Mouse (Mus musculus): ENCODE data around the gene Smc5. TPM values are rescaled to one million over a fixed set of nuclear protein-coding genes. Genes with fewer than 3 reads are reported as not detected.

Smc5 gene
- polyA plus RNA-seq, 1 experiment, result 2.8 TPM

DNA sequence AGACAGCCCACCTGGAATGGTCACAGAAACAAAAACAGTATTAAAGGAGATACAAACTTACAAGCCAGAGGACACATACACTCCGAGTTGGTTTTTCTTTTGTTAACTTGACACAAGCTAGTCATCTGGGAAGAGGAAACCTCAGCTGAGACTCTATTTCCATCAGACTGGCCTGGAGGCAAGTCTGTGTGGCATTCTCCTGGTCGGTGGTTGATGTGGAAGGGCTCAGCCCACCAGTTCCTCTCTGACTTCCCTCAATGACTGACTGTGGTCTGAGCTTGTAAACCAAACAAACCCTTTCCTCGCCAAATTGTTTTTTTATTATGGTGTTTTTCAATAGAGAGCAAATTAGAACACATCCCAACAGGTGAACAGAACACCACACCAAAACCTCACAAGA is 80.6 kb downstream of the Smc5 start:
- TF ChIP-seq FLI1 (IDR thresholded peaks at IDR 0.05; ENCODE audit: low read length), result no peak
- no peak for TF ChIP-seq GATA1 (IDR thresholded peaks at IDR 0.05; ENCODE audit: borderline replicate concordance, low read length)
- H3K36me3 ChIP-seq (replicated peaks; ENCODE audit: low read length), result peaks cover 59% of the 10 kb centered on the region
- H3K9me3 ChIP-seq, result no peaks in the 10 kb centered on the region
- H3K4me1 ChIP-seq, result peaks cover 20% of the 10 kb centered on the region
- no peaks in the 10 kb centered on the region for H3K27me3 ChIP-seq (replicated peaks)
- H3K4me3 ChIP-seq (replicated peaks), result peak overlapping the region; percentile 40

DNA sequence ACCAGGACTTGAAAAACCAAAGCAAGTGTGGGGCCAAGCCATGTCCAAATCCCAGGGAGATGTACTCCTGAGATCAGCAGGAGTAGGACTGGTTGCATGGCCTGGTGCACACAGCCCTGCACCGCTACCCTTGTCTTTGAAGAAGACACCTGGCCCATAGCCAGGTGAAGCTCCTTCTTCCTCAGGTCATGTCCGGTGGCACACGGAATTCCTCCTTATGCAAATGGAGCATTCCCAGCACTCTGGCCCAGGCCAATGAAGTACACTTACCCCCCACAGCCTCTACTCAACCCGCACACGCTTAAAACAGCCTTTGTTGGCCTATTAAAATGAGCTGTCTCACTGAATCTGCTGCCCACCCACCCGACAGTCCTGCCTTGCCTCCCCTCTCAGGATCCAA is 82.2 kb downstream of the Smc5 start:
- H3K36me3 ChIP-seq (replicated peaks; ENCODE audit: low read length), result peaks cover 56% of the 10 kb centered on the region
- H3K9me3 ChIP-seq, result no peaks in the 10 kb centered on the region
- H3K4me3 ChIP-seq (replicated peaks), result no peak overlapping the region
- no peak for TF ChIP-seq GATA1 (IDR thresholded peaks at IDR 0.05; ENCODE audit: borderline replicate concordance, low read length)
- TF ChIP-seq FLI1 (IDR thresholded peaks at IDR 0.05; ENCODE audit: low read length), result no peak
- no peaks in the 10 kb centered on the region for H3K27me3 ChIP-seq (replicated peaks)
- H3K4me1 ChIP-seq, result peaks cover 20% of the 10 kb centered on the region

DNA sequence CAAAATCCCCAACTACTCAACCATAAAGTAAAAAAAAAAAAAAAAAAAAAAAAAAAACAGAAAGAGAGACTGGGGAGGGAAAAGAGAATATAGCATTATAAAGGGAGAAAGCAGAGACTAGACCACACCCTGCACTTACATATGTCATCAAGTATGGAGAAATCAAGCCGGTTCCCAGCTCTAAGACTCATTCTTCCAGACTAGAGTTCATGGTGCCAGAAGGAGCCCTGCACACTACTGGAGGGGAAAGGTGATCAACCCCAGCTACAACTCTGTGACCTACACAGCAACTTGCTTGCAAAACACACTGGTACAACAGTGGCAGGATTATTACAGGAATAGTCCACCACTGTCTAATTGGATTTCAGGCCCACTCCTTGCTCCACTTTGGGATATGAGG is 84.0 kb downstream of the Smc5 start:
- H3K4me1 ChIP-seq, result peaks cover 14% of the 10 kb centered on the region
- TF ChIP-seq GATA1 (IDR thresholded peaks at IDR 0.05; ENCODE audit: borderline replicate concordance, low read length), result no peak
- no peak for TF ChIP-seq FLI1 (IDR thresholded peaks at IDR 0.05; ENCODE audit: low read length)
- H3K36me3 ChIP-seq (replicated peaks; ENCODE audit: low read length), result peaks cover 63% of the 10 kb centered on the region

DNA sequence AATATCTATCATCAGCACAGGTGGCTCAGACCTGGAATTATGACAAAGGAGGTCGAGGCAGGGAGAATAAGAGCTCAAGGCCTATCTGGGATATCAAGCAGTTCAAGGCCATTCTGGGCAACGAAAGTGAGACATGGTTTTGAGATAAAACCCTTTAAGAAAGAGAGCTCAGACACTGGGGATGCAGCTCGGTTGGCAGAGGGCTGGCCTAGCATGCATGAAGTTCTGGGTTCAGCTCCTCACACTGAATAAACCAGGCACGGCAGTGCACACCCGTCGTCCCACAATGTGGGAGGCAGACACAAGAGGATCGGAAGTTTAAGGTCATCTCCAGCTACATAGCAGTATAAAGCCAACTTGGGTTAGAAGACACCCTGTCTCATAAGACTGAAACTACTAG is 84.7 kb downstream of the Smc5 start:
- no peak for TF ChIP-seq GATA1 (IDR thresholded peaks at IDR 0.05; ENCODE audit: borderline replicate concordance, low read length)
- TF ChIP-seq FLI1 (IDR thresholded peaks at IDR 0.05; ENCODE audit: low read length), result no peak
- H3K4me1 ChIP-seq, result peaks cover 14% of the 10 kb centered on the region
- no peaks in the 10 kb centered on the region for H3K27me3 ChIP-seq (replicated peaks)
- H3K9me3 ChIP-seq, result no peaks in the 10 kb centered on the region
- H3K36me3 ChIP-seq (replicated peaks; ENCODE audit: low read length), result peaks cover 65% of the 10 kb centered on the region
- no peak overlapping the region for H3K4me3 ChIP-seq (replicated peaks)

More for the DNA sequence above, 84.0 kb downstream of the Smc5 start:
- Histone ChIP-seq H3K27me3 (replicated peaks) (no peaks in the 10 kb centered on the region), H3K9me3 (no peaks in the 10 kb centered on the region), H3K4me3 (replicated peaks) (no peak overlapping the region)

DNA sequence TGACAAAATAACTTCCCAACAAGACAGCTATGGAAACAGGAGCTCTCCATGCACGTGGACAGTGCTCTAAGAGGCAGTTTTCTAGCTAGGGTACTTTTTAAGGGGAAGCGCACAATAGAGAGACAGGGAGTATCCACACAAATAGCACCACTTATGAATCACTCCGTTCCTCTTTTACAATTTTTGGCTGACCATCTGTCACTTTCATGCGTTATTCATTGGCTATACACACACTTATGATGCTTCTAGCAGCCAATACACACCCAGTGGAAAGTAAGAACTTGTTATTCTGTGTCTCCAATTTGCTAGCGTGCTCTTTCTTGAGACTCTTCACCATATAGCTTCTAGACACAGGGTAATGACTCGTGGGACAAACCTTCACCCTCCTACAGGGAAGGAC is 86.0 kb downstream of the Smc5 start:
- H3K36me3 ChIP-seq (replicated peaks; ENCODE audit: low read length), result peaks cover 76% of the 10 kb centered on the region
- TF ChIP-seq GATA1 (IDR thresholded peaks at IDR 0.05; ENCODE audit: borderline replicate concordance, low read length), result no peak
- TF ChIP-seq FLI1 (IDR thresholded peaks at IDR 0.05; ENCODE audit: low read length), result no peak
- peaks cover 5% of the 10 kb centered on the region for H3K4me1 ChIP-seq
- H3K27me3 ChIP-seq (replicated peaks), result no peaks in the 10 kb centered on the region
- H3K4me3 ChIP-seq (replicated peaks), result no peak overlapping the region
- no peaks in the 10 kb centered on the region for H3K9me3 ChIP-seq

DNA sequence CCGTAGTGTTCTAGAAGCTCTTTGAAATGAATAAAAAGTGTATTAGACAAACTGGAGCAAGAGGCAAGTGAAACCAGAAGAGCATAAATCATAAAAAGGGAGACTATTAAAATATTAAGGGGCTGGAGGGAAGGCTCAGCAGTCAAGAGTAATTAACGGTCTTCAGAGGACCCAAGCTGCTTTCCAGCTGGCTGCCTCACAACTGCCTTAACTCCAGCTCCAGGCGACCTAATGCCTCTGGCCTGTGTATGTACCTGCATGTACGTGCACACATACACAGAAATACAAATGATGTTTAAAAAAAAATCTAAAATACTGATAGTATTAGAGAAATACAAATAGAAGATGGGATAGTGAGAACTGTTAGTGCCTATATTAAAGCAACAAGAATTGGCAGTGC is 89.6 kb downstream of the Smc5 start:
- Histone ChIP-seq H3K4me1 (no peaks in the 10 kb centered on the region), H3K27me3 (replicated peaks) (no peaks in the 10 kb centered on the region), H3K36me3 (replicated peaks; ENCODE audit: low read length) (peaks cover 53% of the 10 kb centered on the region), H3K9me3 (no peaks in the 10 kb centered on the region), H3K4me3 (replicated peaks) (no peak overlapping the region)
- TF ChIP-seq FLI1 (IDR thresholded peaks at IDR 0.05; ENCODE audit: low read length) (no peak), GATA1 (IDR thresholded peaks at IDR 0.05; ENCODE audit: borderline replicate concordance, low read length) (no peak)

DNA sequence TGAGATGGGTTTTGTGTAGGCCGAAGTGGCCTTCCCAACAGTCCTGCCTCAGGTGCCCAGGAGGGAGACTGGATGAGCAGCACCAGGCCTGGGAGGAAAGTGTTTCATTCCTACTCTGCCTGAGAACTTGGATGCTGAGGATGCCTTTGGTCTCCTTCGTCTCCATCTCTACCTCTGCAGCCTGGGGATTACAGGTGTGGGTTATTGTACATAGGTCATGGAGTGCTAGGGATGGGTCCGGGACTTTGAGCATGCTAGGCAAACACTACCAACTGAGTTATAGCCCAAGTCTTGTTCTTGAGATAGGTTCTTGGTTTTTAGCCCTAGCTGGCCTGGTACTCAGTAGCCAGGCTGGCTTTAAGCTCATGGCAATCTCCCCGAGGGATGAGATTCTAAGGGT is 90.2 kb downstream of the Smc5 start:
- TF ChIP-seq FLI1 (IDR thresholded peaks at IDR 0.05; ENCODE audit: low read length) (no peak), GATA1 (IDR thresholded peaks at IDR 0.05; ENCODE audit: borderline replicate concordance, low read length) (no peak)
- Histone ChIP-seq H3K4me3 (replicated peaks) (no peak overlapping the region), H3K27me3 (replicated peaks) (no peaks in the 10 kb centered on the region), H3K4me1 (no peaks in the 10 kb centered on the region), H3K9me3 (no peaks in the 10 kb centered on the region), H3K36me3 (replicated peaks; ENCODE audit: low read length) (peaks cover 47% of the 10 kb centered on the region)

DNA sequence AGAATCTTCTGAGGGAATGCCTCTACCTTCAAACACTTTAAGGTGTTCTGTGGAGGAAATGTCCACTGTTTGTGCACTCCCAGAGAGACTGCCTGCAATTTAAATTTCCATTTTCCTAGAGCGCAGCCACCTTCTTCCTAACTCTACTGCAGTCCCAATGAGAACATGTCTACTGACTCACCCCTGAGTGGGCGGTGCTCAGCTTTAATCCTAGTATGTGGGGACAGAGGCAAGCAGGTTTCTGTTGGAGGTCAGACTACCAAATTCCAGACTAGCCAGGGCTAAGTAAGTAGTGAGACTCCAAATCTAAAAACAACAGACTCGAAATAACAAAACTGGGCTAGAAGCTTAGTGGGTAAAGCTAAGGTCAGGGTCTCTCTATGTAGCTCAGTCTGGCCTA is 95.2 kb downstream of the Smc5 start:
- no peak overlapping the region for H3K4me3 ChIP-seq (replicated peaks)
- H3K4me1 ChIP-seq, result peaks cover 14% of the 10 kb centered on the region
- peaks cover 10% of the 10 kb centered on the region for H3K36me3 ChIP-seq (replicated peaks; ENCODE audit: low read length)
- no peaks in the 10 kb centered on the region for H3K27me3 ChIP-seq (replicated peaks)
- TF ChIP-seq GATA1 (IDR thresholded peaks at IDR 0.05; ENCODE audit: borderline replicate concordance, low read length) (no peak), FLI1 (IDR thresholded peaks at IDR 0.05; ENCODE audit: low read length) (no peak)
- H3K9me3 ChIP-seq, result no peaks in the 10 kb centered on the region

DNA sequence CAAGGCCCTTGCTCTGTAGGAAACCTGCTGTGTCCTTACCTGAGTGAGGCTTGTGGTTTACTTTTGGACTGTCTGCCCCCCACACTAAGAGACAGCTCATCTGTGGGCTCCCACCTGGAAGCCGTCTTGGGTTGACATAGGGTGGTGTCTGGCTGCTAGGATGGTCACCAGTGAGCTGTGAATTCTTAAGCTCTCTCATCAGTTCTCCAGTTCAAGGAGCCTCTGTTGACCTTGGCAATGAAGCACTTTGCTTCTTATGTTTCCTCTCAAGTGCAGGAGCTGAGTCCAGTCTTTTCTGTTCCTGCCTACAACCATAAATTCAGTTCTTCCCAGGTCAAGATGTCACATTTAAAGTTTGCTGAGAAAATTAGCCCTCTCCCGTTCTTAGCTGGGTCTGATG is 98.2 kb downstream of the Smc5 start:
- no peak for TF ChIP-seq FLI1 (IDR thresholded peaks at IDR 0.05; ENCODE audit: low read length)
- peaks cover 14% of the 10 kb centered on the region for H3K4me1 ChIP-seq
- H3K36me3 ChIP-seq (replicated peaks; ENCODE audit: low read length), result peaks cover 2% of the 10 kb centered on the region
- no peak overlapping the region for H3K4me3 ChIP-seq (replicated peaks)
- H3K9me3 ChIP-seq, result peaks cover 4% of the 10 kb centered on the region
- no peaks in the 10 kb centered on the region for H3K27me3 ChIP-seq (replicated peaks)

DNA sequence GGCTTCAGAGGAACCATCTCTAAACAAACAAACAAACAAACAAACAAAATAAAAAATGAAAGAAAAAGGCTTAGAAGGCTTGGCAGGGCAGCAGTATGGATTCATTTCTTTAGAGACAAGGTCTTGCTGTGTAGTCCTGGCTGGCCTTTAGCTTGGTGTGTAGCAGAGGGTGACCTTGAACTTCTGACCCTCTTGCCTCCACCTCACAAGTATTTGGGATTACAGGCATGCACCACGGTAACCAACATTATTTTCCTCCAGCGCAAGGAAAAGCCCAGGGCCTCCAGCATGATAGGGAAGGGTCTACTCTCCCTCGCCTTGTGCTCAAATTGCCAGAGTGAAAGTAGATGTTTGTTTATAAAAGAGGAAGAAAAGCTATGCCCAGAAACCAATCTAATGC is 98.6 kb downstream of the Smc5 start:
- Histone ChIP-seq H3K4me1 (peaks cover 14% of the 10 kb centered on the region), H3K36me3 (replicated peaks; ENCODE audit: low read length) (peaks cover 6% of the 10 kb centered on the region)

DNA sequence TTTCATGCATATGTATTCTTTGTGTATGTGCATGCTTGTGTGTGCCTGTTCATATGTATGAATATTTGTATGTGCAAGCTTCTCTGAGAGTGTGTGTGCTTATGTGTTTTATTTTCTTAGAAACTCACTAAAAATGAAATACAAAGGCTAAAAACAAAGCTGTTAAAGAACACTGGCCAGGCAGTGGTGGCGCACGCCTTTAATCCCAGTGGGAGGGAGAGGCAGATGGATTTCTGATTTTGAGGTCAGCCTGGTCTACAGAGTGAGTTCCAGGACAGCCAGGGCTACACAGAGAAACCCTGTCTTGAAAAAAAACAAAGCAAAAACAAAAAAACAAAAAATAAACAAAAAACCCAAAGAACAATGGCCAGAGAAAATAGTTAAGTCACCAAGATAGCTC is 102.6 kb downstream of the Smc5 start:
- peaks cover 8% of the 10 kb centered on the region; the same call in 1 of the 2 replicates for H3K4me1 ChIP-seq
- H3K27me3 ChIP-seq (replicated peaks), result no peaks in the 10 kb centered on the region
- peaks cover 44% of the 10 kb centered on the region for H3K36me3 ChIP-seq (replicated peaks; ENCODE audit: low read length)

More for the DNA sequence above, 98.6 kb downstream of the Smc5 start:
- Histone ChIP-seq H3K27me3 (replicated peaks) (no peaks in the 10 kb centered on the region), H3K4me3 (replicated peaks) (no peak overlapping the region), H3K9me3 (peaks cover 9% of the 10 kb centered on the region)
- TF ChIP-seq GATA1 (IDR thresholded peaks at IDR 0.05; ENCODE audit: borderline replicate concordance, low read length) (no peak), FLI1 (IDR thresholded peaks at IDR 0.05; ENCODE audit: low read length) (no peak)

More for the DNA sequence above, 102.6 kb downstream of the Smc5 start:
- TF ChIP-seq GATA1 (IDR thresholded peaks at IDR 0.05; ENCODE audit: borderline replicate concordance, low read length), result no peak
- TF ChIP-seq FLI1 (IDR thresholded peaks at IDR 0.05; ENCODE audit: low read length), result no peak
- no peak overlapping the region for H3K4me3 ChIP-seq (replicated peaks)
- peaks cover 16% of the 10 kb centered on the region for H3K9me3 ChIP-seq

Measured in megakaryocyte, embryonic 14.5 days (primary cell).